Mouse (Mus musculus) left cerebral cortex, postnatal 10 days (tissue): ENCODE data around the gene Cops3. TPM values are rescaled to one million over a fixed set of nuclear protein-coding genes. Genes with fewer than 3 reads are reported as not detected.

Experiments
- total RNA-seq, 2 experiments: library from RNA; stranded (reverse); gene quantifications; 2 replicates each; pipeline ENCODE4 v1.2.3; 2021

Gene Cops3
- total RNA-seq, 2 experiments from 2014 or later: 76.4 to 81.7 TPM

Other genes starting within 250 kb of the Cops3 start
- not detected for gene Olfr223, start 246.5 kb downstream of the Cops3 start, total RNA-seq
- gene Mprip, start 178.5 kb downstream of the Cops3 start, total RNA-seq: 100 to 1,000 TPM; 239 to 247 TPM
- 1 to 10 TPM; 1.2 TPM for gene Pld6, start 52.2 kb downstream of the Cops3 start, total RNA-seq
- gene Flcn, start 29.8 kb downstream of the Cops3 start, total RNA-seq: 10 to 100 TPM; 34.5 to 35.6 TPM
- gene Nt5m, start 391 bp downstream of the Cops3 start, total RNA-seq: 10 to 100 TPM; 51.8 to 54.3 TPM
- 10 to 100 TPM; 29.3 to 29.9 TPM for gene Med9, start 108.4 kb upstream of the Cops3 start, total RNA-seq
- 1 to 10 TPM; 2.4 to 4.6 TPM for gene Rasd1, start 125.1 kb upstream of the Cops3 start, total RNA-seq
- 1 to 10 TPM; 6.7 to 8.0 TPM for gene Pemt, start 206.7 kb upstream of the Cops3 start, total RNA-seq